Mouse (Mus musculus) CH12.LX (cell line): ENCODE results near the gene Endod1.

Experiments used
- CHD2 ChIP-seq: IDR thresholded peaks from 2 replicates; pipeline ENCODE4 v1.6.1; 2011; ENCODE audit warnings: low read length, improper control_type of control experiment
- CTCF ChIP-seq, 2 experiments: IDR thresholded peaks in 1 of 2; conservative IDR thresholded peaks in 1 of 2; 2 replicates each; pipeline ENCODE4 v1.5.1; 2011 to 2012; ENCODE audit warnings: low read depth in 2 of 2, low read length in 2 of 2, improper control_type of control experiment in 1 of 2, inconsistent platforms in 1 of 2, mild to moderate bottlenecking in 1 of 2, moderate library complexity in 1 of 2
- E2F4 ChIP-seq: IDR thresholded peaks from 2 replicates; pipeline ENCODE4 v1.6.1; 2011; ENCODE audit warnings: low read depth, low read length, improper control_type of control experiment; ENCODE audit not compliant: insufficient replicate concordance
- EP300 ChIP-seq: IDR thresholded peaks from 2 replicates; pipeline ENCODE4 v1.6.1; 2011; ENCODE audit warnings: low read length, improper control_type of control experiment
- MYC ChIP-seq: IDR thresholded peaks from 2 replicates; pipeline ENCODE4 v1.6.1; 2011; ENCODE audit warnings: low read depth, mild to moderate bottlenecking, improper control_type of control experiment, low read length
- PAX5 ChIP-seq: IDR thresholded peaks from 2 replicates; pipeline ENCODE4 v1.6.1; 2012; ENCODE audit warnings: low read length, inconsistent platforms, mixed read lengths
- POLR2A ChIP-seq: IDR thresholded peaks from 2 replicates; pipeline ENCODE4 v1.6.1; 2011; ENCODE audit warnings: low read depth, mild to moderate bottlenecking, improper control_type of control experiment, low read length
- ZC3H11A ChIP-seq: IDR thresholded peaks from 2 replicates; pipeline ENCODE4 v1.6.1; 2012; ENCODE audit warnings: low read depth, mild to moderate bottlenecking, inconsistent platforms, low read length, improper control_type of control experiment

GRCm38 (mm10) chr9:14372440-14372839 lies 8.9 kb downstream of the Endod1 start:
- TF ChIP-seq CTCF (conservative IDR thresholded peaks at IDR 0.05 in 1 of 2, IDR thresholded peaks at IDR 0.05 in 1 of 2; ENCODE audit: low read depth in 2 of 2, low read length in 2 of 2) (no peak), EP300 (no peak), POLR2A (no peak), PAX5 (no peak), CHD2 (no peak), ZC3H11A (no peak), E2F4 (no peak), MYC (no peak)
